Mouse (Mus musculus) thymus, adult 2 months (tissue): ENCODE data around the gene Tbl1xr1. TPM values are rescaled to one million over a fixed set of nuclear protein-coding genes. Genes with fewer than 3 reads are reported as not detected.
A peak's percentile ranks its signal among the peaks of the same experiment; 100 is the strongest.

ENCODE experiments used
- DNase-seq: peaks from one replicate; pipeline ENCODE4 v3.0.0; 2021
- H3K27ac ChIP-seq: fragments of 200-500 bp; 2 replicates; pipeline ENCODE4 v1.5.1; 2012; ENCODE audit warnings: low read length, control low read depth; ENCODE audit not compliant: control insufficient read depth, insufficient read depth
- H3K27me3 ChIP-seq: fragments of 200-500 bp; 2 replicates; pipeline ENCODE4 v1.6.1; 2012; ENCODE audit warnings: mild to moderate bottlenecking, low read length, moderate library complexity, mixed read lengths; ENCODE audit not compliant: control insufficient read depth, insufficient read depth
- H3K36me3 ChIP-seq: fragments of 200-500 bp; 2 replicates; pipeline ENCODE4 v1.6.1; 2012; ENCODE audit warnings: mild to moderate bottlenecking, low read length, moderate library complexity; ENCODE audit not compliant: control insufficient read depth, insufficient read depth
- H3K4me1 ChIP-seq: fragments of 200-500 bp; replicated peaks from 2 replicates; pipeline ENCODE4 v1.6.1; 2012; ENCODE audit warnings: low read length; ENCODE audit not compliant: control insufficient read depth, insufficient read depth
- H3K4me3 ChIP-seq: fragments of 200-500 bp; 2 replicates; pipeline ENCODE4 v1.5.1; 2012; ENCODE audit warnings: mild to moderate bottlenecking, low read length, control low read depth, moderate library complexity; ENCODE audit not compliant: control insufficient read depth, insufficient read depth
- CTCF ChIP-seq: fragments of 200-500 bp; IDR thresholded peaks from 2 replicates; pipeline ENCODE4 v1.5.1; 2012; ENCODE audit warnings: mild to moderate bottlenecking, control low read depth, low read length, moderate library complexity, borderline replicate concordance; ENCODE audit not compliant: control insufficient read depth, poor library complexity, insufficient read depth; ENCODE audit errors: extremely low read depth
- POLR2A ChIP-seq: fragments of 200-500 bp; IDR thresholded peaks from 2 replicates; pipeline ENCODE4 v1.6.1; 2012; ENCODE audit warnings: mild to moderate bottlenecking, low read length, control low read depth, moderate library complexity; ENCODE audit not compliant: control insufficient read depth, poor library complexity, insufficient read depth; ENCODE audit errors: extremely low read depth
- WGBS: fragments of 180-500 bp; shearing (Covaris S2); methylation state at CpG from one replicate; pipeline ENCODE4 v1.1.7; 2018; 5-methylcytosine and 5-hydroxymethylcytosine counted together
- polyA plus RNA-seq: library from polyadenylated mRNA; depleted of rRNA; stranded (reverse); fragments of >200 nt; gene quantifications from 2 replicates; pipeline ENCODE4 v1.2.3, GENCODE M21; 2012

The Tbl1xr1 gene
- polyA plus RNA-seq, 1 experiment, result 53.2 TPM

DNA sequence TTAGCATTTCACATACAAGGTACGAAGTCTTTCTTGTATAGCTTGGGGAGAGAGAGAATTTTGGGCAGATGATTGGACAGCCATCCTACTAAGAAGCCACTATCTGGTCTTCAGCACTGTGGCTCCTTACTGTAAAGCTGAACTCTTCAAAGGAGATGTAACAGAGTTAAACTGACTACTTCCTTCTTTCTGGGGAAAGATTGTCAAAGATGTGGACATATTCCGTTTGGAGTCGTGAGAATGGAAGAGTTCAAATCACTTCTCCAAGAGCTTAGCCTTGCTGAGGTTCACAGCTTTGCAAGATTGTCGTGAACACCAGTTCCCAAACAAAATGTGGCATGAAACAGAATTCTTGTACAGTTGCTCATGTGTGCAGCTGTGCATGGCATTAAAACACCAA is 15.3 kb upstream of the Tbl1xr1 start:
- DNase-seq, result no peak
- 89% methylated on average over 4 of the region's 4 CpGs for WGBS
- TF ChIP-seq CTCF (no peak), POLR2A (no peak)

DNA sequence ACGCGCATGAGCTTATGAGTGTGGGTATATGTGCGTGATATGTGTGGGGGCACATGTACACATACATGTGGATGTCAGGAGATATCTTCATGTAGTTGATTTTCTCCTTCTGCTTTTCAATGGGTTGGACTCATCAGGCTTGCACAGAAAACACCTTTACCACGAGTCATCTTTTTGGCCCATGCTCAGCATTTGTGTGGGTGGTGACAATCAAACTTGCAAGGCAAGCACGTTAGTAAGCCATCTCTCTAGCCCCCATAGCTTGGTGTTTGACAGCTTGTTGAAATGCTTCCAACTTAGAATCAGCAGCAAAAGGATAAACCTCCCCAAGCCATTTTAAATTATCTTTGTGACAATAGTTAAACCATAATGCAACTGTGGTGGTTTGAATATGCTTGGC is 7.8 kb upstream of the Tbl1xr1 start:
- H3K4me1 ChIP-seq, result peaks cover 5% of the 10 kb centered on the region
- no peak overlapping the region for H3K27ac ChIP-seq
- no peaks in the 10 kb centered on the region for H3K27me3 ChIP-seq
- 92% methylated on average over 5 of the region's 5 CpGs for WGBS
- H3K4me3 ChIP-seq, result no peak overlapping the region
- DNase-seq, result no peak
- no peak for TF ChIP-seq CTCF
- TF ChIP-seq POLR2A, result no peak
- no peaks in the 10 kb centered on the region for H3K36me3 ChIP-seq

More for the DNA sequence above, 15.3 kb upstream of the Tbl1xr1 start:
- Histone ChIP-seq H3K4me3 (no peak overlapping the region), H3K36me3 (no peaks in the 10 kb centered on the region), H3K4me1 (no peaks in the 10 kb centered on the region), H3K27me3 (no peaks in the 10 kb centered on the region), H3K27ac (no peak overlapping the region)

DNA sequence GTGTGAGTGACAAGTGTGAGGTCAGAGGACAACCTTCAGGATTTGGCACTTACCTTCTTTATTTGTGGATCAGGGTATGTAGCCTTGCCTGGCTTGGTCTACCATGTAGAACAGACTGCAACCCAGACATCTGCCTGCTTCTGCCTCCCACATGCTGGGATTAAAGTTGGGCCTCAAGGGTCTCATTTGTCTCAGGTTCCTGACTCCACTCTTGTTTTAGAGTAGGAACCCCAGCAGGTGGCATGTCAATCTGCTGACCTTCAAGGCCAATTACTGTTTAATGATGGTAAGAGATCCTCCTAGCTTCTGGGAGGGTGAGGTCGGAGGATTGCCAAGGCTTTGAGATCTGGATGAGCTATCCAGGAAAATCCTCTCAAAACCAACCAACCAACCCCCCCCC is 2.5 kb upstream of the Tbl1xr1 start:
- DNase-seq, result no peak
- WGBS, result 92% methylated on average over 1 of the region's 1 CpGs
- H3K4me3 ChIP-seq, result no peak overlapping the region

DNA sequence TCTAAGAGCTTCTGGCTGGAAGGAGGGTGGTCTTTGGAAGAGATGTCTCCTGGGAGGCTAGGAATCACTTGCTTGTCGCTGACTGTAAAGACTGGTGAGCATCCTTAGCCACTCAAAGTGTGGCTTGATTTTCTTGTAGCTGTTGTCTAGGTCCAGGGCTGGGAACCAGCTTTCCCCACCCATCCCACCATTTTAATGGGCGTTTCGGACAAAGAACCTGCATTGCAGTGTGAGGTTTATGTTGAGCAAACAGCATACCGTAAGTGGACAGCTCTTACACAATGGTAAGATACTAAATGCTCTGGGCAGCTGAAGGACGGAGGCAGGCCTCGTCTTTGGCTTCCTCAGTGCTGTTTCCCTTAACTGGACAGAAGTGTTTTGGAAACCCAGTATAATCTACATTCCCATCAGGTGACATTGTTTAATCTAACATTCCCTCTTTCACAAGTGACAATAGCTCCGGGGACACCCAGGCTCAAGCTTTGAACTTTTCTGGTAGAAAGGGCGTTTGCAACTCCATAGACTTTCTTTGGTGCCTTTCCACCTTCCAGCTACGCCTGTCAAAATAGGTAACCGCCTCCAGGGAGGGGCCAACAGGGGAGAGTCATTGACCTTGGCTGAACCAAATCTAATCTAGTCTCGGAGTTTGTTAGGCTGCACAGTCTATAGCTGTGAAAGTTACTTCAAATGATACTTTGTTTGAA is 1.7 kb upstream of the Tbl1xr1 start:
- DNase-seq, result peak; percentile 32
- TF ChIP-seq POLR2A, result no peak
- TF ChIP-seq CTCF, result no peak
- Histone ChIP-seq H3K27ac (no peak overlapping the region), H3K27me3 (no peaks in the 10 kb centered on the region), H3K4me3 (0 out of 2 replicates have a peak overlapping the region, but pooled peaks have one; percentile 4), H3K4me1 (peaks cover 24% of the 10 kb centered on the region), H3K36me3 (no peaks in the 10 kb centered on the region)
- WGBS, result 44% methylated on average over 11 of the region's 11 CpGs

More for the DNA sequence above, 2.5 kb upstream of the Tbl1xr1 start:
- no peaks in the 10 kb centered on the region for H3K27me3 ChIP-seq
- TF ChIP-seq CTCF (no peak), POLR2A (no peak)
- no peak overlapping the region for H3K27ac ChIP-seq
- peaks cover 17% of the 10 kb centered on the region for H3K4me1 ChIP-seq
- no peaks in the 10 kb centered on the region for H3K36me3 ChIP-seq

DNA sequence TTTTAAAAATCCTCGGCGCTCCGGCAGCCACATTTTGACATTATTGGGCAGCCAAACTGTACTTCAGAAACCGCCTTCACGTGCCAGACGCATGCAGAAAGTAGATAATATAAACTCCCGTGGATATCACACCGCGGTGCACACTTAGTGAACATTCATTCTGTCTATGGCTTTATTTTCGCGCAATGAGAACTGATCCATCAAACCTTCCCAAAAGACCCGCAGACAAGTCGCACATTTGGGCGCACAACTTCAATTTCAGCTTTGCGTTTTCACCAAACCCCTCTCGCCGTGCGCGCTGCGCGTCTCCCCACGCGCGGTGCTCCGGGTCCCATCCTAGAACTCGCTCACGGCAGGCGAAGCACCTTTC is 950 bp upstream of the Tbl1xr1 start:
- no peak for DNase-seq
- Histone ChIP-seq H3K4me3 (peak overlapping the region; percentile 79), H3K4me1 (peaks cover 24% of the 10 kb centered on the region), H3K36me3 (no peaks in the 10 kb centered on the region), H3K27ac (peak overlapping the region; percentile 67), H3K27me3 (no peaks in the 10 kb centered on the region)
- under 1% methylated on average over 28 of the region's 28 CpGs for WGBS
- TF ChIP-seq POLR2A (no peak), CTCF (no peak)

DNA sequence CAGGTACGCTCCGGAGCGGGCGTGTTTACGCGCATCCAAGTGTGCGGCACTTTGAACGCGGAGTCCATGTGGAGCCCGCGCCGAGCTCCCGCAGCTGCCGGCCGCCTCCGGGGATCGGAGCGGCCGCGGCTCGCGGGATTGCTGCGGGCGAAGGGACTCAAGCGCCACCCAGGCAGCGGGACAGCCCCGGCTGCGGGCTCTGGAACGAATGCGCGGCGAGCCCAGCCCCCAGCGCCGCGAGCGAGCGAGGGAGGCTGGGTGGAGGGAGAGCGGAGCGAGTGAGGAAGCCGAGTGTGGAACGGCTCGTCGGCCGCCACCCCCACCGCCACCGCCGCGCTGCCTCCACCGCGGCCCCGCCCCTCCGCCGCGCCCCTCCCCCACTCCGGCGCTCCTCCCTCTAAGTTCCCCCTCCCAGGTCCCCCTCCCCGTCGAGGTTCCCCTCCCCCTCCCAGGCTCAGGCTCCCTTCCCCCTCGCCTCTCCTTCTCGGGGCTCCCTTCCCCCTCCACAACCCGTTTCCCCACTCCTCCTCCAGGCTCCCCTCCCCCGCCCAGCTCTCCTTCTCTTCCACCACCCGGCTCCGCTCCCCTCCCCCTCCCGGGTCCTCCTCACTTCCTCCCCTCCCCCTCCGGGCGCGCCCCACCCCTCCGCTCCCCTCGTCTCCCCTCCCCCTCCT is 428 bp upstream of the Tbl1xr1 start:
- Histone ChIP-seq H3K4me3 (peak overlapping the region; percentile 79), H3K27ac (peak overlapping the region; percentile 67), H3K4me1 (peaks cover 25% of the 10 kb centered on the region), H3K27me3 (no peaks in the 10 kb centered on the region), H3K36me3 (no peaks in the 10 kb centered on the region)
- WGBS, result 2% methylated on average over 52 of the region's 70 CpGs
- TF ChIP-seq CTCF, result 0 out of 2 replicates have a peak, but pooled peaks have one; percentile 43
- peak; percentile 56; the same call in 1 of the 2 replicates for TF ChIP-seq POLR2A
- peak; percentile 94 for DNase-seq
